Mouse (Mus musculus) liver, postnatal 0 days (tissue): ENCODE measurements at regions not wholly inside any gene's neighbourhood (a gene's known extent, or its start where the extent isn't known, plus 50 kb on each side); places are given as distances from the start of the nearest gene placed in this dataset.
"Not testable (repeated sequence)": the region's sequence is repeated elsewhere in the genome, so short reads cannot be mapped to it uniquely, and the experiment has no call there.

ENCODE experiments used
- ATAC-seq: fragments of 200-750 bp; cut with Nextera tagmentation; 2 replicates; pipeline ENCODE4 v1.8.0; 2017; ENCODE audit warnings: mild to moderate bottlenecking, moderate library complexity
- DNase-seq: peaks from one replicate; pipeline ENCODE4 v3.0.0-alpha.2; 2016
- H3K27ac ChIP-seq: fragments of 300-500 bp; sonication (generic); 2 replicates; pipeline ENCODE4 v1.5.1; 2014; ENCODE audit warnings: antibody characterized with exemption, moderate library complexity, mild to moderate bottlenecking, low read depth
- H3K27me3 ChIP-seq: fragments of 300-500 bp; sonication (generic); 2 replicates; pipeline ENCODE4 v1.6.1; 2014; ENCODE audit warnings: low read length, control low read depth, mixed read lengths; ENCODE audit not compliant: insufficient read depth
- H3K36me3 ChIP-seq: fragments of 300-500 bp; sonication (generic); replicated peaks from 2 replicates; pipeline ENCODE4 v1.6.1; 2014; ENCODE audit warnings: mild to moderate bottlenecking, control low read depth, low read length, moderate library complexity, mixed read lengths; ENCODE audit not compliant: insufficient read depth
- H3K4me1 ChIP-seq: fragments of 300-500 bp; sonication (generic); 2 replicates; pipeline ENCODE4 v1.6.1; 2014; ENCODE audit warnings: antibody characterized with exemption, mild to moderate bottlenecking, control low read depth; ENCODE audit not compliant: insufficient read depth
- H3K4me2 ChIP-seq: fragments of 300-500 bp; sonication (generic); 2 replicates; pipeline ENCODE4 v1.6.1; 2014; ENCODE audit warnings: low read depth, mild to moderate bottlenecking, low read length, moderate library complexity, mixed read lengths
- H3K4me3 ChIP-seq: fragments of 300-500 bp; sonication (generic); 2 replicates; pipeline ENCODE4 v1.5.1; 2014; ENCODE audit warnings: low read depth, low read length
- H3K9ac ChIP-seq: fragments of 300-500 bp; sonication (generic); replicated peaks from 2 replicates; pipeline ENCODE4 v1.6.1; 2014; ENCODE audit warnings: mild to moderate bottlenecking, moderate library complexity
- H3K9me3 ChIP-seq: fragments of 300-500 bp; sonication (generic); 2 replicates; pipeline ENCODE4 v1.6.1; 2016; ENCODE audit warnings: mild to moderate bottlenecking, control low read depth, low read length, mixed read lengths
- CTCF ChIP-seq: sonication (generic); IDR thresholded peaks from 2 replicates; pipeline ENCODE4 v1.5.1; 2016; ENCODE audit warnings: antibody characterized with exemption, low read depth
- EP300 ChIP-seq: IDR thresholded peaks from 2 replicates; pipeline ENCODE4 v1.6.1; 2016; ENCODE audit warnings: antibody characterized with exemption, low read depth, mild to moderate bottlenecking
- WGBS: fragments of 180-500 bp; shearing (Covaris S2); extraction: QIAGEN DNeasy Blood & Tissue Kit; methylation state at CpG from one replicate; pipeline ENCODE4 v1.1.7; 2014; ENCODE audit not compliant: insufficient replicate concordance; 5-methylcytosine and 5-hydroxymethylcytosine counted together

DNA sequence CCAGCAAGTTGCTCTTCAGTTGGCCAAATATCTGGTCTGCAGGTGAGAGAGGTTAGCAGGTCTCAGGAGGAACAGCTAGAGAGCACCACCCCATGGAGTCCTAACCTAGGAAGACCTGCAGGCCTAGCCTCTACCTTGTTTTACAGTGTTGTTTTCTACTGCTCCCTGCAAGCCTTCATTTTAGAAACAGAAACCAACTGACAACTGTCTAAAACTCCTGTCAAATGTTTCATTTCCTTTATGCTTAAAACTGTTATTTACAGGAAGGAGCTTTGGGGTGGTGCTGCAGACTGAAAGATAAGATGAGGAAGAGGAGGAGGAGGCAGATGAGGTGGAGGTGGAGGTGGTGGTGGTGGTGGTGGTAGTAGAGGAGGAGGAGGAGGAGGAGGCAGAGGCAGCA, 96.6 kb upstream of the Selenop start:
- no peak for DNase-seq
- H3K27ac ChIP-seq: no peak overlapping the region

DNA sequence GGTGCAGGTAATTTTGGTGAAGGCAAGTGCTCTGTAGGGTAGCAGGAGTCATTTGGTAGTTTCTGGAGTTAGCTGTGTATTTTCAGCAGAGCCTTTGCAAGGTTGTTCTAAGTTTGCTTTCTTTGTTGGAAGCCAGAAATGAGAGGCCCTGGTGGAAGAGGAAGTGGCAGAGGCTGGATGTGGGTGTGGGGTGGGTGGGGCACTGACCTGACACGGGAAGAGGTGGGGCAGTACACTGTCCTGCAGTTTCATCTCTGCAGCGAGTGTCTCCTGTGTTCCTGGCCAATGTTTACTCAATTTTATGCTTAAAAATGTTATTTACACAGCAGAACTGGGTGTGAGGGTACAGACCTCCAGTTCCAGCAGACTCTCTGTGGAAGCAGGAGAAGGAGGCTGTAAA, 94.3 kb upstream of the Selenop start:
- ATAC-seq (no peak), DNase-seq (peak; percentile 19)
- 25% methylated on average over 2 of the region's 2 CpGs for WGBS
- no peak for TF ChIP-seq EP300
- TF ChIP-seq CTCF: no peak
- no peak overlapping the region for H3K4me2 ChIP-seq
- no peaks in the 10 kb centered on the region for H3K27me3 ChIP-seq
- H3K9ac ChIP-seq: no peak overlapping the region
- H3K4me1 ChIP-seq: no peaks in the 10 kb centered on the region
- H3K9me3 ChIP-seq: no peaks in the 10 kb centered on the region
- no peaks in the 10 kb centered on the region for H3K36me3 ChIP-seq
- no peak overlapping the region for H3K27ac ChIP-seq
- no peak overlapping the region for H3K4me3 ChIP-seq

More for the DNA sequence above, 96.6 kb upstream of the Selenop start:
- Histone ChIP-seq H3K4me1 (no peaks in the 10 kb centered on the region), H3K4me2 (no peak overlapping the region), H3K9ac (no peak overlapping the region), H3K36me3 (no peaks in the 10 kb centered on the region), H3K4me3 (no peak overlapping the region), H3K27me3 (no peaks in the 10 kb centered on the region), H3K9me3 (no peaks in the 10 kb centered on the region)
- ATAC-seq: no peak
- no peak for TF ChIP-seq EP300
- no peak for TF ChIP-seq CTCF

DNA sequence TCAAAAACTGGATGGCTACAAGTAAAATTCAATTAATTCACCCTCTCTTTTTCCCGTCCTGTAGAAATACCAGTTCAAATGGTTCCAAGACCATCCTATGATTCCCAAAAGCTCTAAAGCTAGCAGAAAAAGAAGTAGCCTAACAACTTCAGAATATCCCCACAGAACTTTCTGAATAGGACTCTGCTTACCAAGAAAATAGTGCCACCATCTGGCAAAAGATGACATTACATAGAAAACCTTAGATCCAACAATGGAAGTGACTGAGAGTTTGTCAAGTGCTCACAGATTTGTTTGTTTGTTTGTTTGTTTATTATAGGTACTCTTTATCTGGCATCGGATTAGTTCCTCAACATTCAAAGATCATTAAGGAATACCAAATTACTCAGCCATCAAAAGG, 93.5 kb upstream of the Selenop start:
- no peak for TF ChIP-seq EP300
- TF ChIP-seq CTCF: peak; percentile 52
- Histone ChIP-seq H3K36me3 (no peaks in the 10 kb centered on the region), H3K27me3 (no peaks in the 10 kb centered on the region), H3K4me3 (no peak overlapping the region), H3K4me2 (no peak overlapping the region), H3K27ac (no peak overlapping the region), H3K9ac (no peak overlapping the region), H3K4me1 (no peaks in the 10 kb centered on the region), H3K9me3 (no peaks in the 10 kb centered on the region)
- 31% methylated on average over 2 of the region's 2 CpGs for WGBS
- no peak for DNase-seq
- no peak for ATAC-seq

DNA sequence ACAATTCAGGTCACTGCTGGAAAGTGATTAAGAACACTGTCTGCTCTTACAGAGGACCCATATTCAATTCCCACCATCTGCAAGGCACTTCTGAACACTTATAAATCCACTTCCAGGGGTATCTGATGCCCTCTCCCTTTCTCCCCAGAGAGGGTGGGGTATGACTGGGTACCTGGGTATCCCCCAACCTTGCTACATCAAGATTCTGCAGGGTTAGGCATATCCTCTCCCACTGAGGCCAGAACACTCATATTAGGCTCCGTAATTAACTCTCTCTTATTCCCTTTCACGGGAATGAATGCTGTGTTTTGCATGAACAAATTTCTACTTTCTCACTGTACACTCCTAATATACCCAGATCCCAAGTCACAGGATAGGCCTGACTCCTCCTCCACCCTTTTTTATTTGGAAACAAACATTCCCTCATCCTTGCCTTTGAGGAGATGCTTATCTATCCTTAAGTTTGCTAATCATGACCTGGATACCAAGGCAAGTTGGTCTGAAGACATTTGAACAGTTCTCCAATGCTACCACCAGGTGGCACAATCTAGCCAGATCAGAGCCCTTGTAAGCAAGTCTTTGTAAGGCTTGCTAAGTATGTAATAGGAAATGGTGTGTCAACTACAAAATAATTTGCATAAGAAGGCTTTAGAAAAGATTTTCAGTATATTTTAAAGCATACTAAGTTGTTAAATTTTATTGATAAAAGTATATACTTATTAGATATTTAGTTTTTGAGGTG, 66.3 kb upstream of the Selenop start:
- no peaks in the 10 kb centered on the region for H3K4me1 ChIP-seq
- no peaks in the 10 kb centered on the region for H3K9me3 ChIP-seq
- no peak overlapping the region for H3K27ac ChIP-seq
- no peak overlapping the region for H3K4me3 ChIP-seq
- DNase-seq: peak; percentile 57
- no peak for ATAC-seq
- H3K4me2 ChIP-seq: no peak overlapping the region
- no peaks in the 10 kb centered on the region for H3K36me3 ChIP-seq
- no peaks in the 10 kb centered on the region for H3K27me3 ChIP-seq
- peak; percentile 84 for TF ChIP-seq CTCF
- no peak for TF ChIP-seq EP300
- 77% methylated on average over 2 of the region's 2 CpGs for WGBS
- H3K9ac ChIP-seq: no peak overlapping the region

DNA sequence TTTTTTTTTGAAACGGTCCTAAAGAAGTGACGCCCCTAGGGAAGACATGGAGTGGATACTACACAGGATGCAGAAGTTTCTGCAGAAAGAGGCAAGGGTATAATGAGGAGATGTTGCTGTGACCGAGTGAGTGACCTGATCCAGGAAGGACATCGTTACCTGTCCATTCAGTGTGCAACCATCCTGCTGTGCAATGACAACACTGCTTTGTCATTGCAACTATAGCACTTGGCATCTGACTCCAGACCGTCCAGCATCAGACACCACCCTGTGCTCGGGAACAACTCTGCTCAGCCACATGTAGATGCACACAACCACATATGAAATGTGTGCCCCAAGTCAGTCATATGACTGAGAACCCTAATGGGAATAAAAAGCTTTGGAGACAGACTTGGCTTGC, 62.8 kb upstream of the Selenop start:
- no peak overlapping the region for H3K9ac ChIP-seq
- H3K9me3 ChIP-seq: no peaks in the 10 kb centered on the region
- no peak overlapping the region for H3K4me3 ChIP-seq
- H3K36me3 ChIP-seq: no peaks in the 10 kb centered on the region
- H3K4me2 ChIP-seq: no peak overlapping the region
- no peak for TF ChIP-seq CTCF
- TF ChIP-seq EP300: no peak
- DNase-seq (no peak), ATAC-seq (no peak)
- no peaks in the 10 kb centered on the region for H3K27me3 ChIP-seq
- WGBS: 74% methylated on average over 6 of the region's 6 CpGs
- no peaks in the 10 kb centered on the region for H3K4me1 ChIP-seq
- H3K27ac ChIP-seq: no peak overlapping the region

DNA sequence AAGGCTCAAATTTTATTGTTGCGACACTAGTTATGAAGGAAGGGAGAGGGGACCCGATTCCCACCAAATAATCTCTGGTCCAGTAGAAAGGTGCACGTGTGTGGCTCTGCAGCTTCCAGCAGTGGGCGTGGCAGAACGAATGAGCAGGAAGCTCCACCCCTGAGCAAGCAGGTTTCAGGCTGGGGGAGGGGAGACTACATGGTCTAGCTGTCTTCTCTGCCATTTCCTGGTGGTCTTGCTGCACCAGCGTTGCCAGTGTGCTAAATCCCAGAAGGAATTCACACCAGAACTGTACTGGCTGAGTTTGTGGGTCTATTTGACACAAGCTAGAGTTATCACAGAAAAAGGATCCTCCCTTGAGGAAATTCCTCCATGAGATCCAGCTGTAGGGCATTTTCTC, 62.3 kb upstream of the Selenop start:
- 52% methylated on average over 6 of the region's 6 CpGs for WGBS
- H3K4me2 ChIP-seq, H3K27ac ChIP-seq, H3K4me1 ChIP-seq, DNase-seq, H3K9ac ChIP-seq, H3K9me3 ChIP-seq, H3K36me3 ChIP-seq, ATAC-seq, H3K27me3 ChIP-seq, H3K4me3 ChIP-seq: not testable (repeated sequence)

DNA sequence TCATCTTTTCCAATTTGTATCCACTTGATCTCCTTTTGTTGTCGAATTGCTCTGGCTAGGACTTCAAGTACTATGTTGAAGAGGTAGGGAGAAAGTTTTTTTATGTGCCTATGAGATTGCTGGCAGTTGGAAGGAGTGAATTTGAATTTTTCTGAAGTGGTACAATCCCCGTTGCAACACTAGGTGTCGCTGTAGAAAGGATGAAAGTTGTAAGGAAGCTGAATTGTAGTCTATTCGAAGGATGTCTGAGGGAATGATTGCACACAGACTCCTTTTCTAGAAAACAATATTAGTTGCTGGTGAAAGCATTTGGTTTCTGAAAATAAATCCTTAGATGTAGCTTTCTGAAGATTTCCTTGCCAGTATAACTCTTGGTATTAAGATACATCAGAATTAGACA, 54.6 kb upstream of the Selenop start:
- Histone ChIP-seq H3K9ac (no peak overlapping the region), H3K4me3 (no peak overlapping the region), H3K27ac (no peak overlapping the region), H3K9me3 (no peaks in the 10 kb centered on the region), H3K36me3 (no peaks in the 10 kb centered on the region), H3K4me1 (no peaks in the 10 kb centered on the region), H3K27me3 (no peaks in the 10 kb centered on the region), H3K4me2 (no peak overlapping the region)
- peak; percentile 31 for DNase-seq
- 0 out of 2 replicates have a peak, but pooled peaks have one; percentile 36 for ATAC-seq
- WGBS: 6% methylated on average over 4 of the region's 4 CpGs
- TF ChIP-seq EP300 (no peak), CTCF (peak; percentile 77)
